Mouse (Mus musculus) midbrain, embryonic 10.5 days (tissue): ENCODE measurements at regions not wholly inside any gene's neighbourhood (a gene's known extent, or its start where the extent isn't known, plus 50 kb on each side); places are given as distances from the start of the nearest gene placed in this dataset.

Experiments
- DNase-seq: peaks from one replicate; pipeline ENCODE4 v3.0.0-alpha.2; 2017; ENCODE audit warnings: low spot score
- H3K27ac ChIP-seq: fragments of 300-500 bp; sonication (generic); replicated peaks from 2 replicates; pipeline ENCODE4 v1.5.1; 2016; ENCODE audit warnings: mild to moderate bottlenecking
- H3K27me3 ChIP-seq: fragments of 300-500 bp; sonication (generic); 2 replicates; pipeline ENCODE4 v1.6.1; 2016; ENCODE audit warnings: low read depth, mild to moderate bottlenecking; ENCODE audit not compliant: poor library complexity, severe bottlenecking
- H3K36me3 ChIP-seq: fragments of 300-500 bp; sonication (generic); 2 replicates; pipeline ENCODE4 v1.6.1; 2016; ENCODE audit warnings: mild to moderate bottlenecking, moderate library complexity
- H3K4me1 ChIP-seq: fragments of 300-500 bp; sonication (generic); 2 replicates; pipeline ENCODE4 v1.6.1; 2016
- H3K4me3 ChIP-seq: fragments of 300-500 bp; sonication (generic); 2 replicates; pipeline ENCODE4 v1.5.1; 2016; ENCODE audit warnings: mild to moderate bottlenecking, moderate library complexity
- H3K9me3 ChIP-seq: fragments of 300-500 bp; sonication (generic); replicated peaks from 2 replicates; pipeline ENCODE4 v1.6.1; 2016; ENCODE audit warnings: mild to moderate bottlenecking
- WGBS: fragments of 180-500 bp; shearing (Covaris S2); methylation state at CpG from one replicate; pipeline ENCODE4 v1.1.7; 2016; 5-methylcytosine and 5-hydroxymethylcytosine counted together

DNA sequence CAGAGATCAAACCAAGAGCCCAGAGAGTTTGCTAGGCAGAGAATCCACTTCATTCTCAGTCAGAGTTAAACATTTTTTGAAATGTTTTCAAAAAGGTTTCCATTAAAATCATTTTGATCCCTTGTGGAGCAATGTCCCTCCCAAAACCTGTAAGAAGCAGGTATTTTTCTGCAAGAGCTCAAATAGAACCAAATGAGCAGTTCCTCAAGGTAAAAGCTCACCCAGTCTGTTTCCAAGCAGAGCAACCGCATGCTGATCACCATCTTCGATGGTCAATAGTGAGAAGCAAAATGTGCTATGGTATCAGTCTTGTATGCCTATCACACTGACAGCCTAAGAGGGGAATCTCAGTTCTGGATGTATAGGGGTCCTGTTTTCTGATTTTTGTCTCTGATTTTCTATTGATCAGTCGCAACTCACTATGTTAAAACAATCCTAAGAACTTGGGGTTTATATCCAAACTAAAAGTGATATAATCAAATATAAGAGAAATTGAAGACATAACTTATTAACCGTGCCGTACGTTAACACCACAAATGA, 432.3 kb upstream of the Ccnh start:
- DNase-seq: no peak
- Histone ChIP-seq H3K4me1 (peaks cover 7% of the 10 kb centered on the region), H3K36me3 (no peaks in the 10 kb centered on the region), H3K9me3 (no peaks in the 10 kb centered on the region), H3K27ac (no peak overlapping the region), H3K27me3 (peaks cover 24% of the 10 kb centered on the region), H3K4me3 (no peak overlapping the region)
- 92% methylated on average over 6 of the region's 6 CpGs for WGBS

DNA sequence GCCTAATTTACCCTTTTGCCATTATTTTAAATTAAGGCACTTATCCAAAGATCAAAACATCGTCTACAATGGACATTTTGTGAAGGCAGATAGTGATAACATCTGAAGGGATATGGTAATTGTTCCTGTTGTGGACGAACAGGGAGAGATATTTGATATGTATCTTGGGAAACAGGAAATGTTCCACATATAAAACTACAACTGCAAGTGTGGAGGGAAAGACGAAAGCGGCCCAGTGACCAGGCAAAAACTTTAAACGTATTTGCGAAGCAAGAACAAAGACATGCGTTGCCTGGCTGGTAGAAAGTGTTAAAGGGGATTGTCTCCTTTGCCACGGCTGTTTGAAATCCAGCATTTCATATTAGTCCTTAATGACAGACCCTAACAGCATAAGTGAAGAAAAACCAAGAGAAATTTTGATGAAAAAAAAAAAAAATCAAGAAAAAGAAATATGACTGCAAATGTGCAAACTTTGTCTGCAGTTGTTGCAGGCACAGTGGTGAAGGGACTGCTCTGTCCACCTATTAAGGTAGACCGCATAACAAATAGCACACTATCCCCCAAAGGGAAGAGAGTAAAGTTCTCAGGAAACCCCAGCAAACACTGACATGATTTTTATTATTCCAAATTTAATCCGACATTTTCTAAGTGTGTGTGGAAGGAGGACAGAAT, 431.2 kb upstream of the Ccnh start:
- 45% methylated on average over 10 of the region's 10 CpGs for WGBS
- peaks cover 7% of the 10 kb centered on the region for H3K4me1 ChIP-seq
- H3K9me3 ChIP-seq: no peaks in the 10 kb centered on the region
- no peak overlapping the region for H3K4me3 ChIP-seq
- H3K27me3 ChIP-seq: peaks cover 24% of the 10 kb centered on the region
- no peak overlapping the region; the same call in 1 of the 2 replicates for H3K27ac ChIP-seq
- H3K36me3 ChIP-seq: no peaks in the 10 kb centered on the region
- DNase-seq: no peak

GRCm38 (mm10) chr13:84758568-84758900, 430.7 kb upstream of the Ccnh start:
- peak; percentile 77 for DNase-seq
- Histone ChIP-seq H3K9me3 (no peaks in the 10 kb centered on the region), H3K36me3 (no peaks in the 10 kb centered on the region), H3K27me3 (peaks cover 24% of the 10 kb centered on the region), H3K4me3 (no peak overlapping the region), H3K27ac (no peak overlapping the region), H3K4me1 (peaks cover 7% of the 10 kb centered on the region)
- 2% methylated on average over 6 of the region's 6 CpGs for WGBS

- H3K27me3 ChIP-seq: peaks cover 24% of the 10 kb centered on the region
- no peaks in the 10 kb centered on the region for H3K36me3 ChIP-seq
- no peak for DNase-seq
- no peak overlapping the region for H3K4me3 ChIP-seq
- no peaks in the 10 kb centered on the region for H3K9me3 ChIP-seq
- H3K27ac ChIP-seq: no peak overlapping the region
- 74% methylated on average over 7 of the region's 7 CpGs for WGBS
- peaks cover 7% of the 10 kb centered on the region for H3K4me1 ChIP-seq
Observed at GRCm38 (mm10) chr13:84759061-84759460, 430.1 kb upstream of the Ccnh start.

GRCm38 (mm10) chr13:84760471-84760870, 428.7 kb upstream of the Ccnh start:
- Histone ChIP-seq H3K9me3 (no peaks in the 10 kb centered on the region), H3K27me3 (peaks cover 14% of the 10 kb centered on the region), H3K36me3 (no peaks in the 10 kb centered on the region), H3K4me1 (peaks cover 7% of the 10 kb centered on the region), H3K27ac (no peak overlapping the region), H3K4me3 (no peak overlapping the region)
- 76% methylated on average over 3 of the region's 3 CpGs for WGBS
- no peak for DNase-seq

GRCm38 (mm10) chr13:84760978-84761377, 428.2 kb upstream of the Ccnh start:
- DNase-seq: no peak
- H3K36me3 ChIP-seq: no peaks in the 10 kb centered on the region
- no peak overlapping the region for H3K4me3 ChIP-seq
- H3K9me3 ChIP-seq: no peaks in the 10 kb centered on the region
- peaks cover 14% of the 10 kb centered on the region for H3K27me3 ChIP-seq
- H3K27ac ChIP-seq: no peak overlapping the region
- 73% methylated on average over 8 of the region's 8 CpGs for WGBS
- H3K4me1 ChIP-seq: peaks cover 7% of the 10 kb centered on the region

DNA sequence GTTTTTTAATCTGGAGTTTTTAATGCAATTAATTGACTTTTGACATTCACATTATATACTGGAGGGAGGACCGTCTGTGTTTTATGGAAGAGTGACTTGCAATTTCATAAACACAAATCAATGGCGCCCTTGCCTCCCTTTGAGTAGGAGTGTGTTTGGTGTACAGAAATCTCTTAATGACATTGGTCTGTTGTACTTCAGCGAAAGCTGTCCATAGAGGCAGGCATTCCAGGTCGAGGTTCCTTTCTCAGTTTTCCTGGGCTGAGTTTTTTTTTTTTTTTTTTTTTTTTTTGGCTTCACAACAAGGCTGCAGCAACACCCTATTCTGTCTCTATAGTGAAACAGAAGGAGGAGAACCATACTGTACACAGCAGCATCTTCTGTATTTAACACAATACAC, 427.4 kb upstream of the Ccnh start:
- 72% methylated on average over 4 of the region's 4 CpGs for WGBS
- no peak overlapping the region for H3K27ac ChIP-seq
- H3K4me1 ChIP-seq: peaks cover 7% of the 10 kb centered on the region
- no peak for DNase-seq
- H3K4me3 ChIP-seq: no peak overlapping the region
- no peaks in the 10 kb centered on the region for H3K9me3 ChIP-seq
- H3K27me3 ChIP-seq: peaks cover 10% of the 10 kb centered on the region
- H3K36me3 ChIP-seq: no peaks in the 10 kb centered on the region

DNA sequence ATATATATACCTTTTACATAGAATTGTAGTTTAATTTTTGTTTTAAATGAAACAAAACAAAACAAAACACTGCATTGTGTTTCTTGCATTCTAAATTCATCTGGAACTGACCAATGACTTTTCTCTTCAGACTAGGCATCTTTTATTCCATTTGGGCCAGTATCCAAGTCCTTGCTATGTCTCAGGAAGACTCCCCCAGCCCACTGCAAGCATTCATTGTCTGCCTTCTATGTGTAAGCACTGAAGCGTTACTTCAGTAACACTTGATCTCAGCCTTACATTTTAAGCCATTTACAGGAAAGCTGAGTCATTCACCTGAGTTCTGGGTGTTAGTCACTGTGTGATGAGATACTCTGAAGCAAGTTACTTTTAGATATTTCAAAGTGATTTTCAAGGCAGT, 425.3 kb upstream of the Ccnh start:
- H3K9me3 ChIP-seq: no peaks in the 10 kb centered on the region
- 83% methylated on average over 1 of the region's 1 CpGs for WGBS
- H3K4me3 ChIP-seq: no peak overlapping the region
- H3K4me1 ChIP-seq: no peaks in the 10 kb centered on the region
- no peak for DNase-seq
- no peak overlapping the region for H3K27ac ChIP-seq
- H3K36me3 ChIP-seq: no peaks in the 10 kb centered on the region
- H3K27me3 ChIP-seq: no peaks in the 10 kb centered on the region

- no peak overlapping the region for H3K27ac ChIP-seq
- WGBS: 64% methylated on average over 2 of the region's 2 CpGs
- no peaks in the 10 kb centered on the region for H3K4me1 ChIP-seq
- no peaks in the 10 kb centered on the region for H3K27me3 ChIP-seq
- no peak for DNase-seq
- H3K4me3 ChIP-seq: no peak overlapping the region
- no peaks in the 10 kb centered on the region for H3K9me3 ChIP-seq
- H3K36me3 ChIP-seq: no peaks in the 10 kb centered on the region
Observed at GRCm38 (mm10) chr13:84771956-84772355, 417.3 kb upstream of the Ccnh start.

- Histone ChIP-seq H3K4me1 (peaks cover 21% of the 10 kb centered on the region), H3K27ac (peak overlapping the region; percentile 28; the same call in 1 of the 2 replicates), H3K27me3 (no peaks in the 10 kb centered on the region), H3K9me3 (no peaks in the 10 kb centered on the region), H3K4me3 (no peak overlapping the region), H3K36me3 (no peaks in the 10 kb centered on the region)
- 18% methylated on average over 4 of the region's 4 CpGs for WGBS
- DNase-seq: peak; percentile 13
Observed at GRCm38 (mm10) chr13:84783017-84783937, 405.9 kb upstream of the Ccnh start.

GRCm38 (mm10) chr13:84804241-84804980, 384.8 kb upstream of the Ccnh start:
- no peaks in the 10 kb centered on the region for H3K36me3 ChIP-seq
- 68% methylated on average over 3 of the region's 3 CpGs for WGBS
- H3K9me3 ChIP-seq: no peaks in the 10 kb centered on the region
- DNase-seq: no peak
- H3K27ac ChIP-seq: no peak overlapping the region
- peaks cover 7% of the 10 kb centered on the region; the same call in 1 of the 2 replicates for H3K4me1 ChIP-seq
- no peaks in the 10 kb centered on the region for H3K27me3 ChIP-seq
- H3K4me3 ChIP-seq: no peak overlapping the region

GRCm38 (mm10) chr13:84805190-84805589, 384.0 kb upstream of the Ccnh start:
- WGBS: 77% methylated on average over 4 of the region's 4 CpGs
- Histone ChIP-seq H3K9me3 (no peaks in the 10 kb centered on the region), H3K4me3 (no peak overlapping the region), H3K36me3 (no peaks in the 10 kb centered on the region), H3K4me1 (peaks cover 7% of the 10 kb centered on the region; the same call in 1 of the 2 replicates), H3K27me3 (no peaks in the 10 kb centered on the region), H3K27ac (no peak overlapping the region)
- DNase-seq: no peak
